Mouse (Mus musculus): ENCODE measurements around the gene Rnf38. TPM values are rescaled to one million over a fixed set of nuclear protein-coding genes. Genes with fewer than 3 reads are reported as not detected.

The Rnf38 gene
- polyA plus RNA-seq, 1 experiment from 2014 or later, result 55.1 TPM

GRCm38 (mm10) chr4:44106297-44106821 lies 127.2 kb downstream of the Rnf38 start:
- no peak overlapping the region for H3K4me2 ChIP-seq (ENCODE audit: low read depth)
- 40% methylated on average over 18 of the region's 18 CpGs for WGBS
- no peaks in the 10 kb centered on the region for H3K9me3 ChIP-seq (ENCODE audit: control insufficient read depth, low read length)
- H3K9ac ChIP-seq (ENCODE audit: low read length), result no peak overlapping the region
- no peak overlapping the region for H3K27ac ChIP-seq (ENCODE audit: low read depth, low read length)
- 0 out of 2 replicates have a peak, but pooled peaks cover 6% of the 10 kb centered on the region for H3K4me1 ChIP-seq (ENCODE audit: control insufficient read depth, insufficient read depth, low read length)
- no peak overlapping the region for H3K4me3 ChIP-seq (ENCODE audit: low read depth, low read length)
- H3K36me3 ChIP-seq (ENCODE audit: control insufficient read depth, insufficient read depth, low read length), result no peaks in the 10 kb centered on the region
- ATAC-seq (ENCODE audit: insufficient read depth, low FRiP score, low TSS enrichment) (no peak), DNase-seq (ENCODE audit: low spot score) (no peak)
- H3K27me3 ChIP-seq (ENCODE audit: control insufficient read depth, insufficient read depth, low read length), result no peaks in the 10 kb centered on the region

DNA sequence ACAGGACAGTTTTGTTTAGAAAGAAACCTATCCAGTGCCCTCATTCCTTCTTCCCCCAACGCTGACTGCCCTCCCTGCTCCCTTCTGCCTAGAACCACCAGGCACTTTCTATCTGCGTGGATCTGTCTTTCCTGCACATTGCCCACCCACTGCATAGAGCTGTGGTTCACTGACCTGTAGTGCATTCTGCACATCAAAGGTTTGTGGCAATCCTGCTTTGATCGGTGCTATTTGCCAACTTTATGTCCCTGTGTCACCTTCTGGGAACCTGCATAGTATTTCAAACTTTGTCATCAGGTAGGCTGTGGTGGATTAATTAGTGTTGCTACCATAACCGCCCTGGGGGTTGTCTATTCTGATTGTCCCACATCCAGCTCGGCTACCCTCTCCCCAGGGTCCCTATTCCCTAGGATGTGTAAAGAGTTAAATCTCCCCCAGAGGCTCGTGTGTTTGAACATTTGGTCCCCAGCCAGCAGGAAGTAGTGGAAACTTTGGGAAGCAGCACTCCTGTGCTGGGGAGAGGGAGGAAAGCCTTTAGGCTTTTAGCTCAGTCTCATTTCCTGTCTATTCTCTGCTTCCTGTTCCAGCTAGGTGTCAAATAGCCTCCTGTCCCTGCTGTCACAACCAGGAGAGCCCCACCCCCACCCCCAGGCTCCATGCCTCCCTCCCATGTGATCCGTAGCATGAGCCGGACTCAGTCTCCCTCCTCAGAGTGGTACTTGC lies 129.2 kb downstream of the Rnf38 start:
- Histone ChIP-seq H3K4me2 (ENCODE audit: low read depth) (no peak overlapping the region), H3K4me3 (ENCODE audit: low read depth, low read length) (no peak overlapping the region), H3K27me3 (ENCODE audit: control insufficient read depth, insufficient read depth, low read length) (no peaks in the 10 kb centered on the region), H3K9ac (ENCODE audit: low read length) (no peak overlapping the region), H3K4me1 (ENCODE audit: control insufficient read depth, insufficient read depth, low read length) (0 out of 2 replicates have a peak, but pooled peaks cover 6% of the 10 kb centered on the region), H3K9me3 (ENCODE audit: control insufficient read depth, low read length) (no peaks in the 10 kb centered on the region), H3K27ac (ENCODE audit: low read depth, low read length) (no peak overlapping the region), H3K36me3 (ENCODE audit: control insufficient read depth, insufficient read depth, low read length) (no peaks in the 10 kb centered on the region)
- WGBS, result 31% methylated on average over 8 of the region's 8 CpGs
- ATAC-seq (ENCODE audit: insufficient read depth, low FRiP score, low TSS enrichment) (no peak), DNase-seq (ENCODE audit: low spot score) (no peak)

GRCm38 (mm10) chr4:44103620-44104019 lies 130.0 kb downstream of the Rnf38 start:
- no peaks in the 10 kb centered on the region for H3K27me3 ChIP-seq (ENCODE audit: control insufficient read depth, insufficient read depth, low read length)
- DNase-seq (ENCODE audit: low spot score) (no peak), ATAC-seq (ENCODE audit: insufficient read depth, low FRiP score, low TSS enrichment) (no peak)
- no peaks in the 10 kb centered on the region for H3K9me3 ChIP-seq (ENCODE audit: control insufficient read depth, low read length)
- no peak overlapping the region for H3K9ac ChIP-seq (ENCODE audit: low read length)
- 70% methylated on average over 8 of the region's 8 CpGs for WGBS
- H3K4me2 ChIP-seq (ENCODE audit: low read depth), result no peak overlapping the region
- no peak overlapping the region for H3K4me3 ChIP-seq (ENCODE audit: low read depth, low read length)
- H3K27ac ChIP-seq (ENCODE audit: low read depth, low read length), result no peak overlapping the region
- H3K4me1 ChIP-seq (ENCODE audit: control insufficient read depth, insufficient read depth, low read length), result 0 out of 2 replicates have a peak, but pooled peaks cover 6% of the 10 kb centered on the region
- no peaks in the 10 kb centered on the region for H3K36me3 ChIP-seq (ENCODE audit: control insufficient read depth, insufficient read depth, low read length)

DNA sequence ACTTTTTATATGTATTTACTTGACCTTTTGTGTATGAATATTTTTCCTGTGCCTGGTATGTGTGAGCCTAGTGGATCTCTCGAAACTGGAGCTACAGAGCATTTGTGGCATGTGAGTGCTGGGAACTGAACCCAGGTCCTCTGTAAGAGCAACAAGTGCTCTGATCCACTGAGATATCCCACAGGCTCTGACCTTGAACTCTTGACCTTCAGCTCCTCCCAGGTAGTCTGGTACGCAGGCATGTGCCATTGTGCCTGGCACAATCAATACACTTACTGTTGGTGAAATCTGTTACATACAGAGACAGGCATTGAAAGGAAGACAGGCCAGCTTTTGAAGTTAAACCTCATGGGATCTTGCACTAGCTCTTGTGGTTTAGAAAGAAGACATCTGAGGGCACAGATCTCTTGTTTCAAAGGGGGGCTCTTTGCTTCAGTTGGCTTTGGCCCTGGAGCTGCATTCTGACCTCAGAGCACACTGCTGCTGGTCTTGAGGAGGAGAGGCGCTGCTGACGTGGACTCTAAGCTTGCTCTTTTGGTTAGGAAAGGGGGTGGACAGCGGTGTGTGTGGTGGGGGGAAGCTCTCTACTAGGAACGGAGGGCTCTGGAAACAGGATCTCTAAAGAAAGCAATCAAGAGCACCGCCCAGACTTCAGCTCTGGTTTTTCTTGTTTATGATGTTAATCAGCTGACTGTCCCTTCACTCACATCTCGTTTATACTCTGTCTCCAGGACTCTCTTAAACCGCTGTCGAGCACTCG lies 135.8 kb downstream of the Rnf38 start:
- H3K4me1 ChIP-seq (ENCODE audit: control insufficient read depth, insufficient read depth, low read length), result no peaks in the 10 kb centered on the region
- H3K4me2 ChIP-seq (ENCODE audit: low read depth), result no peak overlapping the region
- DNase-seq (ENCODE audit: low spot score) (no peak), ATAC-seq (ENCODE audit: insufficient read depth, low FRiP score, low TSS enrichment) (no peak)
- no peaks in the 10 kb centered on the region for H3K9me3 ChIP-seq (ENCODE audit: control insufficient read depth, low read length)
- H3K4me3 ChIP-seq (ENCODE audit: low read depth, low read length), result no peak overlapping the region
- H3K27me3 ChIP-seq (ENCODE audit: control insufficient read depth, insufficient read depth, low read length), result no peaks in the 10 kb centered on the region
- 61% methylated on average over 11 of the region's 11 CpGs for WGBS
- H3K27ac ChIP-seq (ENCODE audit: low read depth, low read length), result no peak overlapping the region
- no peak overlapping the region for H3K9ac ChIP-seq (ENCODE audit: low read length)
- no peaks in the 10 kb centered on the region for H3K36me3 ChIP-seq (ENCODE audit: control insufficient read depth, insufficient read depth, low read length)

- H3K9me3 ChIP-seq (ENCODE audit: control insufficient read depth, low read length), result no peaks in the 10 kb centered on the region
- no peak overlapping the region for H3K4me2 ChIP-seq (ENCODE audit: low read depth)
- H3K9ac ChIP-seq (ENCODE audit: low read length), result no peak overlapping the region
- no peaks in the 10 kb centered on the region for H3K4me1 ChIP-seq (ENCODE audit: control insufficient read depth, insufficient read depth, low read length)
- no peak overlapping the region for H3K27ac ChIP-seq (ENCODE audit: low read depth, low read length)
- WGBS, result 86% methylated on average over 4 of the region's 4 CpGs
- H3K36me3 ChIP-seq (ENCODE audit: control insufficient read depth, insufficient read depth, low read length), result no peaks in the 10 kb centered on the region
- DNase-seq (ENCODE audit: low spot score) (no peak), ATAC-seq (ENCODE audit: insufficient read depth, low FRiP score, low TSS enrichment) (no peak)
- no peak overlapping the region for H3K4me3 ChIP-seq (ENCODE audit: low read depth, low read length)
- H3K27me3 ChIP-seq (ENCODE audit: control insufficient read depth, insufficient read depth, low read length), result no peaks in the 10 kb centered on the region
These were observed 139.1 kb downstream of the Rnf38 start for GRCm38 (mm10) chr4:44094475-44094874.

DNA sequence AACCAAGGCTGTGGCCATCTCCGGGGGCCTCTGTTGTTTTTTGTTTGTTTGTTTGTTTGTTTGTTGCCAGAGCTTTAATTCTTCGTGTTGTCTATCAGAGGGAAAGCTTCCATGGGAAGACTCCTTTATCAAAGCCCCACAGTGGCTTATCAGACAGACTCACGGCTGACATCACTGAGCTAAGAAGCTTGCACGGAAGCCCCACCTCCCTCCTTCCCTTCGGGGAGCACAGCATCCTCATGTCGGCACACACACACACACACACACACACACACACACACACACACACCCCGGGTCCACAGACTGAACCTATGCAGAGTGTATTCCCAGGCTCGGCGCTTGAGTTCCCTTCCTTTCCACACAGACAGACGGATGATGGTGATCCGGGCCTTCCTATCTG lies 141.2 kb downstream of the Rnf38 start:
- H3K9me3 ChIP-seq (ENCODE audit: control insufficient read depth, low read length), result no peaks in the 10 kb centered on the region
- no peaks in the 10 kb centered on the region for H3K4me1 ChIP-seq (ENCODE audit: control insufficient read depth, insufficient read depth, low read length)
- H3K27ac ChIP-seq (ENCODE audit: low read depth, low read length), result no peak overlapping the region
- WGBS, result 84% methylated on average over 11 of the region's 11 CpGs
- DNase-seq (ENCODE audit: low spot score), result no peak
- ATAC-seq (ENCODE audit: insufficient read depth, low FRiP score, low TSS enrichment), result no peak
- no peak overlapping the region for H3K4me2 ChIP-seq (ENCODE audit: low read depth)
- H3K9ac ChIP-seq (ENCODE audit: low read length), result no peak overlapping the region
- no peaks in the 10 kb centered on the region for H3K36me3 ChIP-seq (ENCODE audit: control insufficient read depth, insufficient read depth, low read length)
- no peak overlapping the region for H3K4me3 ChIP-seq (ENCODE audit: low read depth, low read length)
- H3K27me3 ChIP-seq (ENCODE audit: control insufficient read depth, insufficient read depth, low read length), result no peaks in the 10 kb centered on the region

GRCm38 (mm10) chr4:44085566-44085965 lies 148.0 kb downstream of the Rnf38 start:
- 91% methylated on average over 3 of the region's 3 CpGs for WGBS
- Histone ChIP-seq H3K4me1 (ENCODE audit: control insufficient read depth, insufficient read depth, low read length) (no peaks in the 10 kb centered on the region), H3K4me2 (ENCODE audit: low read depth) (no peak overlapping the region), H3K27ac (ENCODE audit: low read depth, low read length) (no peak overlapping the region), H3K9ac (ENCODE audit: low read length) (no peak overlapping the region), H3K27me3 (ENCODE audit: control insufficient read depth, insufficient read depth, low read length) (no peaks in the 10 kb centered on the region), H3K36me3 (ENCODE audit: control insufficient read depth, insufficient read depth, low read length) (no peaks in the 10 kb centered on the region), H3K4me3 (ENCODE audit: low read depth, low read length) (no peak overlapping the region), H3K9me3 (ENCODE audit: control insufficient read depth, low read length) (no peaks in the 10 kb centered on the region)
- ATAC-seq (ENCODE audit: insufficient read depth, low FRiP score, low TSS enrichment), result no peak
- DNase-seq (ENCODE audit: low spot score), result no peak

DNA sequence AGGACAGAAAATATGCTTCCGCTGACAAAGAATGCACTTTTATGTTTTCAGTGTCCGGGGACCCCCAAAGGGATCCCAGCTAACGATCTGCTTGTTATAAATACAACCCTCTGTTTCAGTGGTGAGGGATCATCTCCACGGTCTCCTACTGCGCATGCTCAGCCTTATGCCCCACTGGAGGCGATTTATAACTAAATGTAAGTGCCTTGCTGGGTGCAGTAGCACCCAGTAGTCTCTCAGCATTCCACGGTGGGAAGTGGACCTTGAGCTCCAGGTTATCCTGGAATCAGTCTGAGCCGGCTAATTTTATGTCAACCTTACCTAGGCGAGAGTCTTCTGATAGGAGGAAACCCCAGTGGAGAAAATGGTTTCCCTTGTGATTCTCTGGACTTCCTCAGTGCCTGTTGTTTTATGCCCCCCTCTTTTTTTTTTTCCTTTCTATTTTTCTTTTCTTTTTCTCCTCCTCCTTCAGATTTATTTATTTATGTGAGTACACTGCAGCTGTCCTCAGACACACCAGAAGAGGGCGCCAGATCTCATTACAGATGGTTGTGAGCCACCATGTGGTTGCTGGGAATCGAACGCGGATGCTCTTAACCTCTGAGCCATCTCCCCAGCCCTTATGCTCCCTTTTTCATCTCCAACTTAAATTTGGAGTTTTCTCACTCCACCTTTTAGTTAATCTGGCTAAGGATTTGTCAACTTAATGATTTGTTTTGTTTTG lies 148.8 kb downstream of the Rnf38 start:
- H3K4me3 ChIP-seq (ENCODE audit: low read depth, low read length), result no peak overlapping the region
- no peak overlapping the region for H3K27ac ChIP-seq (ENCODE audit: low read depth, low read length)
- DNase-seq (ENCODE audit: low spot score), result no peak
- H3K27me3 ChIP-seq (ENCODE audit: control insufficient read depth, insufficient read depth, low read length), result no peaks in the 10 kb centered on the region
- no peaks in the 10 kb centered on the region for H3K9me3 ChIP-seq (ENCODE audit: control insufficient read depth, low read length)
- H3K4me2 ChIP-seq (ENCODE audit: low read depth), result no peak overlapping the region
- no peaks in the 10 kb centered on the region for H3K36me3 ChIP-seq (ENCODE audit: control insufficient read depth, insufficient read depth, low read length)
- WGBS, result 88% methylated on average over 13 of the region's 13 CpGs
- H3K4me1 ChIP-seq (ENCODE audit: control insufficient read depth, insufficient read depth, low read length), result no peaks in the 10 kb centered on the region
- H3K9ac ChIP-seq (ENCODE audit: low read length), result no peak overlapping the region
- ATAC-seq (ENCODE audit: insufficient read depth, low FRiP score, low TSS enrichment), result no peak

All from neural tube, embryonic 11.5 days (tissue).